Mouse (Mus musculus) megakaryocyte, embryonic 14.5 days (primary cell): ENCODE measurements around the gene Rbm20.

Experiments used
- FLI1 ChIP-seq: IDR thresholded peaks from 2 replicates; pipeline ENCODE4 v1.6.1; 2012; ENCODE audit warnings: low read length, inconsistent platforms, mixed read lengths
- GATA1 ChIP-seq: IDR thresholded peaks from 3 replicates; pipeline ENCODE4 v1.6.1; 2012; ENCODE audit warnings: mixed read lengths, low read length, inconsistent platforms, borderline replicate concordance

DNA sequence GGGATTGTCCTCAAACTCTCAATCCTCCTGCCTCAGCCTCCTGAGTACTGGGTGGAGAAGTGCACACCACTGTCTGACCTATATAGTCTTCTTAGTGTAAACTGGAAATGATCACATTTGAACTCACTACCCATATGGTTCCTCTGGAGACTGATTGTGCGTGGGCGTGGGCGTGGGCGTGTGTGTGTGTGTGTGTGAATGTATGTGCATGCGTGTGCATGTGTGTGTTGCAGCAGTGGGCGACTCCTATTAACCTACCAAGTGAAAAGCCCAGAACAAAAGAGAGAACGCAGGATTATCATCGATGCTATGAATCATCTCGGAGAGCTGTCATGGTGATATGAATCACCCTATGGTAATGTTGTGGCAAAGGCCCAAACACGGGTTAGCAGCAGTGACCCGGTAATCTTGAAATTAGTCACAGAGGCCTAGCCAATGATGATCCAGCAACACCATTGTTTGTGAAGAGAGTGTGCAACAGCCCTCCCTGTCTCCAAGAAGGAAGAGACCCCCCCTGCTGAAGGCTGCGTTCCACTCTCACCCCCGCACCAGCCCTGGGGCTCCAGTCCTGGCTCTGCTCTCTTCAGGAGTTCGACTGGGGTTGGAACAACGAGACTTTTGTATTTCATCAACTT, 123.4 kb downstream of the Rbm20 start:
- TF ChIP-seq FLI1 (no peak), GATA1 (no peak)
